Mouse (Mus musculus): ENCODE measurements around the gene Tmem161a.

GRCm38 (mm10) chr8:70122863-70123262, 49.3 kb upstream of the Tmem161a start:
- no peak for TF ChIP-seq POLR2A (IDR thresholded peaks at IDR 0.05; ENCODE audit: extremely low read depth, insufficient read depth, low read length)
- peak; percentile 56; the same call in 1 of the 2 replicates for TF ChIP-seq CTCF (IDR thresholded peaks at IDR 0.05; ENCODE audit: low read depth, low read length)
